Mouse (Mus musculus): ENCODE data around the gene Ttll10. TPM values are rescaled to one million over a fixed set of nuclear protein-coding genes. Genes with fewer than 3 reads are reported as not detected.

Ttll10 gene
- total RNA-seq, 2 experiments from 2014 or later, result not detected

Small RNA genes lying within 50 kb of the gene (microRNA-seq; reads per million reads assigned to microRNA genes)
- 4.3 to 4.5 reads per million in 2 experiments for gene Mir200a
- gene Mir200b, result 2.2 to 4.7 reads per million in 2 experiments
- gene Mir429, result 3.7 to 3.9 reads per million in 2 experiments

Other genes starting within 250 kb of the Ttll10 start
- 10 to 100 TPM; 19.7 to 23.7 TPM for gene Ccnl2, start 246.9 kb downstream of the Ttll10 start, total RNA-seq (2021)
- 10 to 100 TPM; 67.3 to 73.1 TPM for gene Aurkaip1, start 228.1 kb downstream of the Ttll10 start, total RNA-seq (2021)
- gene Mxra8, start 219.7 kb downstream of the Ttll10 start, total RNA-seq (2021), result 10 to 100 TPM; 29.9 to 32.7 TPM
- gene Dvl1, start 212.0 kb downstream of the Ttll10 start, total RNA-seq (2021), result 100 to 1,000 TPM; 104 to 110 TPM
- gene Tas1r3, start 196.1 kb downstream of the Ttll10 start, total RNA-seq (2021), result under 1 TPM in 1 of 2 experiments, not detected in 1; 0.07 TPM
- gene Cptp, start 190.0 kb downstream of the Ttll10 start, total RNA-seq (2021), result 10 to 100 TPM; 14.5 to 16.0 TPM
- gene Ints11, start 189.9 kb downstream of the Ttll10 start, total RNA-seq (2021), result 10 to 100 TPM; 11.9 to 15.4 TPM
- gene Pusl1, start 167.6 kb downstream of the Ttll10 start, total RNA-seq (2021), result 10 to 100 TPM; 11.4 to 12.8 TPM
- gene Acap3, start 167.6 kb downstream of the Ttll10 start, total RNA-seq (2021), result 1 to 10 TPM; 7.4 to 7.8 TPM
- 10 to 100 TPM; 53.3 to 61.5 TPM for gene Ube2j2, start 115.6 kb downstream of the Ttll10 start, total RNA-seq (2021)
- gene C1qtnf12, start 97.1 kb downstream of the Ttll10 start, total RNA-seq (2021), result 10 to 100 TPM; 13.1 to 21.3 TPM
- gene B3galt6, start 66.8 kb downstream of the Ttll10 start, total RNA-seq (2021), result 1 to 10 TPM; 1.1 to 1.5 TPM
- 10 to 100 TPM; 63.1 to 68.4 TPM for gene Sdf4, start 66.5 kb downstream of the Ttll10 start, total RNA-seq (2021)
- gene Tnfrsf4, start 45.6 kb downstream of the Ttll10 start, total RNA-seq (2021), result under 1 TPM; 0.59 to 0.94 TPM
- gene Tnfrsf18, start 33.2 kb downstream of the Ttll10 start, total RNA-seq (2021), result under 1 TPM in 1 of 2 experiments, not detected in 1; 0.48 TPM
- 1 to 10 TPM; 3.1 to 4.7 TPM for gene 9430015G10Rik, start 50.6 kb upstream of the Ttll10 start, total RNA-seq (2021)
- gene Rnf223, start 71.1 kb upstream of the Ttll10 start, total RNA-seq (2021), result not detected
- 1 to 10 TPM; 7.0 to 8.6 TPM for gene Agrn, start 138.1 kb upstream of the Ttll10 start, total RNA-seq (2021)
- gene Isg15, start 141.4 kb upstream of the Ttll10 start, total RNA-seq (2021), result 1 to 10 TPM in 1 of 2 experiments, under 1 TPM in 1; 0.97 to 1.1 TPM
- gene AW011738, start 143.9 kb upstream of the Ttll10 start, total RNA-seq (2021), result 1 to 10 TPM; 2.8 to 4.4 TPM
- 100 to 1,000 TPM; 144 to 172 TPM for gene Perm1, start 156.5 kb upstream of the Ttll10 start, total RNA-seq (2021)
- 1 to 10 TPM; 5.0 to 5.9 TPM for gene Plekhn1, start 175.4 kb upstream of the Ttll10 start, total RNA-seq (2021)
- 10 to 100 TPM; 25.2 to 29.4 TPM for gene Noc2l, start 176.6 kb upstream of the Ttll10 start, total RNA-seq (2021)
- gene Samd11, start 196.2 kb upstream of the Ttll10 start, total RNA-seq (2021), result under 1 TPM in 1 of 2 experiments, not detected in 1; 0.25 TPM

All from gastrocnemius, postnatal 36 days (tissue).